Mouse (Mus musculus) small intestine, adult 2 months (tissue): ENCODE measurements around the gene Usp7. TPM values are rescaled to one million over a fixed set of nuclear protein-coding genes. Genes with fewer than 3 reads are reported as not detected.
A peak's percentile ranks its signal among the peaks of the same experiment; 100 is the strongest.

Experiments used
- H3K27ac ChIP-seq: fragments of 200-500 bp; 2 replicates; pipeline ENCODE4 v1.5.1; 2012; ENCODE audit warnings: low read depth, low read length, control low read depth, inconsistent platforms; ENCODE audit not compliant: insufficient read depth
- H3K27me3 ChIP-seq: fragments of 200-500 bp; 2 replicates; pipeline ENCODE4 v1.6.1; 2012; ENCODE audit warnings: mild to moderate bottlenecking, moderate library complexity, low read length, inconsistent platforms; ENCODE audit not compliant: control insufficient read depth, insufficient read depth
- H3K36me3 ChIP-seq: fragments of 200-500 bp; 2 replicates; pipeline ENCODE4 v1.6.1; 2012; ENCODE audit warnings: mild to moderate bottlenecking, low read length, control low read depth, inconsistent platforms; ENCODE audit not compliant: control insufficient read depth, insufficient read depth
- H3K4me1 ChIP-seq: fragments of 200-500 bp; 2 replicates; pipeline ENCODE4 v1.6.1; 2012; ENCODE audit warnings: low read length, inconsistent platforms, mixed read lengths; ENCODE audit not compliant: control insufficient read depth, insufficient read depth, insufficient read length
- H3K4me3 ChIP-seq: fragments of 200-500 bp; 2 replicates; pipeline ENCODE4 v1.5.1; 2012; ENCODE audit warnings: low read depth, mild to moderate bottlenecking, control low read depth, inconsistent platforms, low read length, moderate library complexity
- CTCF ChIP-seq: fragments of 200-500 bp; IDR thresholded peaks from 2 replicates; pipeline ENCODE4 v1.5.1; 2012; ENCODE audit warnings: low read depth, mild to moderate bottlenecking, control low read depth, inconsistent platforms, low read length, moderate library complexity, mixed read lengths; ENCODE audit not compliant: insufficient replicate concordance, insufficient read length; ENCODE audit errors: extremely low read depth
- POLR2A ChIP-seq: fragments of 200-500 bp; IDR thresholded peaks from 2 replicates; pipeline ENCODE4 v1.6.1; 2012; ENCODE audit warnings: low read depth, mild to moderate bottlenecking, control low read depth, inconsistent platforms, low read length, moderate library complexity
- WGBS: fragments of 180-500 bp; shearing (Covaris S2); methylation state at CpG from one replicate; pipeline ENCODE4 v1.1.7; 2018; 5-methylcytosine and 5-hydroxymethylcytosine counted together
- polyA plus RNA-seq: library from polyadenylated mRNA; depleted of rRNA; stranded (reverse); fragments of >200 nt; gene quantifications from 2 replicates; pipeline ENCODE4 v1.2.3, GENCODE M21; 2012; rRNA removed

Usp7 gene
- polyA plus RNA-seq, 1 experiment: 11.1 TPM

DNA sequence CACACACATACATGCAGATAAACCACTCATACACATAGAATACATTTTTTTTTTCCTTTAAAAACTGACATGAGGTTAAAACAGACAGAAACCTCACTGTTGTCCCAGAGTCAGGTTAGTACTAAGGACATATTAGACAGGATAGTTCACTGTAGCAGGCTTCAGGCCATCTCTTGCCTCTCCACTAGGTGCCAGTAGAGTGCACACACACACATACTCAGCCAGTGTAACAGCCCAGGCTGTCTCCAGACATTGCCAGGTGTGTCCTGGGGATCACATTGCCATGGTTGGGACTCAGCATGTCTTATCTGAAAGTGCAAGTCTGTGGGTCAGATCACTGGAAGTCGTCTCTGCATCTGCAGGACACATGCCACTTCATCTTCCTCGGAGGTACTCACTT lies 148.3 kb downstream of the Usp7 start:
- Histone ChIP-seq H3K27ac (no peak overlapping the region), H3K4me1 (peaks cover 6% of the 10 kb centered on the region; the same call in 1 of the 2 replicates), H3K36me3 (peaks cover 62% of the 10 kb centered on the region), H3K4me3 (no peak overlapping the region), H3K27me3 (no peaks in the 10 kb centered on the region)
- TF ChIP-seq CTCF (peak; percentile 84; the same call in 1 of the 2 replicates), POLR2A (no peak)
- 48% methylated on average over 2 of the region's 2 CpGs for WGBS

Other genes with a start within 250 kb of the Usp7 start
- 116 and 240 TPM in 2 replicates for gene Pmm2, start 154.6 kb downstream of the Usp7 start, polyA plus RNA-seq
- 6.2 and 8.6 TPM in 2 replicates for gene Tmem186, start 154.6 kb downstream of the Usp7 start, polyA plus RNA-seq
- gene Carhsp1, start 120.2 kb downstream of the Usp7 start, polyA plus RNA-seq: 31.8 and 61.6 TPM in 2 replicates
- gene Gm5767, start 111.5 kb downstream of the Usp7 start, polyA plus RNA-seq: 0.42 TPM in 1 of 2 replicates, not detected in the other
- gene 1810013L24Rik, start 37.8 kb upstream of the Usp7 start, polyA plus RNA-seq: 5.7 and 12.7 TPM in 2 replicates